Mouse (Mus musculus) hindbrain, embryonic 13.5 days (tissue): ENCODE measurements around the gene Snrnp35. TPM values are rescaled to one million over a fixed set of nuclear protein-coding genes. Genes with fewer than 3 reads are reported as not detected.

Experiments
- ATAC-seq: fragments of 200-750 bp; cut with Nextera tagmentation; 2 replicates; pipeline ENCODE4 v1.8.0; 2017; ENCODE audit warnings: moderate TSS enrichment; ENCODE audit not compliant: low FRiP score
- H3K27ac ChIP-seq: fragments of 300-500 bp; sonication (generic); 2 replicates; pipeline ENCODE4 v1.5.1; 2015; ENCODE audit warnings: inconsistent platforms, mild to moderate bottlenecking, moderate library complexity
- H3K27me3 ChIP-seq: fragments of 300-500 bp; sonication (generic); 2 replicates; pipeline ENCODE4 v1.6.1; 2015; ENCODE audit warnings: mild to moderate bottlenecking, inconsistent platforms
- H3K36me3 ChIP-seq: fragments of 300-500 bp; sonication (generic); 2 replicates; pipeline ENCODE4 v1.6.1; 2015; ENCODE audit warnings: mild to moderate bottlenecking, inconsistent platforms
- H3K4me1 ChIP-seq: fragments of 300-500 bp; sonication (generic); replicated peaks from 2 replicates; pipeline ENCODE4 v1.6.1; 2015; ENCODE audit warnings: inconsistent platforms
- H3K4me2 ChIP-seq: fragments of 300-500 bp; sonication (generic); 2 replicates; pipeline ENCODE4 v1.6.1; 2015; ENCODE audit warnings: inconsistent platforms, mild to moderate bottlenecking, moderate library complexity
- H3K4me3 ChIP-seq: fragments of 300-500 bp; sonication (generic); 2 replicates; pipeline ENCODE4 v1.5.1; 2015; ENCODE audit warnings: mild to moderate bottlenecking, inconsistent platforms
- H3K9ac ChIP-seq: fragments of 300-500 bp; sonication (generic); 2 replicates; pipeline ENCODE4 v1.6.1; 2015; ENCODE audit warnings: mild to moderate bottlenecking, inconsistent platforms
- H3K9me3 ChIP-seq: fragments of 300-500 bp; sonication (generic); 2 replicates; pipeline ENCODE4 v1.6.1; 2016; ENCODE audit warnings: inconsistent platforms
- WGBS: fragments of 180-500 bp; shearing (Covaris S2); methylation state at CpG from one replicate; pipeline ENCODE4 v1.1.7; 2015; 5-methylcytosine and 5-hydroxymethylcytosine counted together
- polyA plus RNA-seq: library from polyadenylated mRNA; unstranded; fragments of >200 nt; fragmentation: Nextera tagmentation; extraction: Ambion mirVana; gene quantifications from 2 replicates; pipeline ENCODE4 v1.2.1, GENCODE M21; 2015

The Snrnp35 gene
- polyA plus RNA-seq, 1 experiment from 2014 or later: 22.5 TPM

DNA sequence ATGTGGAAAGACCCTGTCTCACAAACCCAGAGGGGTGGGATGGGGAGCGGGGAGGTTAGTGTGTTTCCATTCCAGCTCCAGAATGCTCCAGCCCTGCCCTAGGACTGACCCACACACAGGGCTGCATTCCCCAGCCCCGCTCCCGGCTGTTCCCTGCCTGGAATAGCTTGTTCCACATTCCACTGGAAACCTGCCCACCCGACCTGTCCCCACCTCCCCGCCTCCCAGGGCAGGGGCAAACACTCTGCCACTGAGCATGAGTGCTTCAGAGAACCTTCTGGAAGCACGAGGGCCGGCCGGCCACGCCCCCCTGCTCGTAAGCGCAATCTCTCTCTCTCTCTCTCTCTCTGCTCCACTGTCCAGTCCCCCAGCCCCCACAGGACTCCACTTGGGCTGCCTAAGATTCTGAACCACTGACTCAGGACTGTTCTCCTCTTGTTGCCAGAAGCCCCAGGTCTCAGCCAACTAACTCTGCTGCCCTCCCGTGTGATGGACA, 26.9 kb downstream of the Snrnp35 start:
- no peak for ATAC-seq
- 79% methylated on average over 12 of the region's 12 CpGs for WGBS
- H3K4me2 ChIP-seq: no peak overlapping the region
- no peak overlapping the region for H3K9ac ChIP-seq
- H3K36me3 ChIP-seq: peaks cover 25% of the 10 kb centered on the region
- no peaks in the 10 kb centered on the region for H3K27me3 ChIP-seq
- H3K4me1 ChIP-seq: peaks cover 7% of the 10 kb centered on the region; the same call in 1 of the 2 replicates
- H3K9me3 ChIP-seq: no peaks in the 10 kb centered on the region
- H3K4me3 ChIP-seq: no peak overlapping the region
- H3K27ac ChIP-seq: no peak overlapping the region

DNA sequence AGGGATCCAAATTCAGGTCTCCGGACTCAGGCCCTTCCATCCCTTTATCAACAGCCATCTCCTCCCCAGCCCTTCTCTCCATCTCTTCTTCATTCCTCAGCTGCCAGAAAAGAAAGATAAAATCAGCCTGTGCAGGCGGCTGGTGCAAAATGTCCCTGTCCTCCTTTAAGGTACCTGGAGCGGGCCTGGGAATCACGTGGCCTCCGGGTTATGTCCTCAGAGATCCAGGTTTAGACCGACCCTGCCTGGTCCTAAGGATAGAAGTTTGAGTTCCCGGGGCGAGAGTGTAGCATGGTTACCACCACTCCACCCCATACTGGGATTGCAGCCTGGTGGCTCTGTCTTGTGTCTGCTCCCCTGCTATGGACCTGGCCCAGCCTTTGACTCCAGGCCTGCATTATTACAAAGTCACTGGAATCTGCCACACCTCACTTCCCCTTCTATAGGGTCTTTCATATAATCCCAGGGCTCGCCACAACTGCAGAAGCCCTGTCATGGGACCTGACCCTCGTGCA, 27.7 kb downstream of the Snrnp35 start:
- H3K27ac ChIP-seq: no peak overlapping the region
- no peak overlapping the region for H3K4me2 ChIP-seq
- H3K36me3 ChIP-seq: peaks cover 22% of the 10 kb centered on the region
- no peak for ATAC-seq
- peaks cover 7% of the 10 kb centered on the region; the same call in 1 of the 2 replicates for H3K4me1 ChIP-seq
- WGBS: 90% methylated on average over 10 of the region's 10 CpGs
- H3K9me3 ChIP-seq: no peaks in the 10 kb centered on the region
- H3K27me3 ChIP-seq: no peaks in the 10 kb centered on the region
- H3K9ac ChIP-seq: no peak overlapping the region
- H3K4me3 ChIP-seq: no peak overlapping the region

DNA sequence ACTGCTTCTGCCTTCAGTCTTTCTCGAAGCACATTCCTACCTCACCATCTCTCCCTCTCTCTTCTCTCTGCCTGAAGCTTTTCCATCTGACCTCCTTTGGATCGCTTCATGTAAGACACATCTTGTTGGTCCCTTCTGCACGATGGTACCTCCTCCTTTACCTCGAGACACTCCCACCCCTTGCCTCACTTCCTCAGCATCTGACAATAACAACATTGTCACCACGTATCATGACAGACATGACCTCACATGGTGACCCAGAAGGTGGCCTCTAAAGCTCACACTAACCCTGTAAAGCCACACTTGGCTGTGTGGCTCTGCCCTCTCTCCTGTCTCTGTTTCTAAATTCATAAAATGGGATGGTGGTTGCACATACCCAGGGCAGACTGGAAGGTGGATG, 32.9 kb downstream of the Snrnp35 start:
- Histone ChIP-seq H3K9me3 (no peaks in the 10 kb centered on the region), H3K36me3 (peaks cover 18% of the 10 kb centered on the region), H3K4me1 (peaks cover 7% of the 10 kb centered on the region), H3K4me2 (no peak overlapping the region), H3K27ac (no peak overlapping the region), H3K27me3 (no peaks in the 10 kb centered on the region), H3K9ac (no peak overlapping the region), H3K4me3 (no peak overlapping the region)
- no peak for ATAC-seq
- 86% methylated on average over 5 of the region's 5 CpGs for WGBS

DNA sequence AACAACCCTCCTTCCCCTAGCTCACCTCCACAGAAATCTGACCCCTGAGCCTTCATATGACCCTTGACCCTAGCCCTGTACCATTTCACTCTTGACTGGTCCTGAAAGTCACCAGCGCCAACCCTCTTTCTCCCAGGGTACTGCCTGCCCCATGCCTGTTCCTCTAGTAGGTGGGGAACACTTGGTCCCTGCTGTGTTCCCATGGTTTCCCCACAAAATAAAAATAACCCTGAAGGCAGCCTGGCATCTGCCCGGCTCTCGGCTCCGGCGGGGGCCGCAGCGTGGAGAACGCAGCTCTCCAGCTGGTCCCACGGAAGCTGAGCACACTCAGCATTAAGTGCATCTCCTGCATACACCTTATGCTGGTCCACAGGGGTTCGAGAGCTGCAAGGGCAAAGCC, 35.7 kb downstream of the Snrnp35 start:
- Histone ChIP-seq H3K9me3 (no peaks in the 10 kb centered on the region), H3K4me3 (no peak overlapping the region), H3K27me3 (no peaks in the 10 kb centered on the region), H3K27ac (no peak overlapping the region), H3K9ac (no peak overlapping the region), H3K36me3 (peaks cover 15% of the 10 kb centered on the region), H3K4me2 (no peak overlapping the region), H3K4me1 (peaks cover 7% of the 10 kb centered on the region)
- no peak for ATAC-seq
- 42% methylated on average over 10 of the region's 10 CpGs for WGBS

GRCm38 (mm10) chr5:124521588-124521987, 38.7 kb downstream of the Snrnp35 start:
- H3K9me3 ChIP-seq: no peaks in the 10 kb centered on the region
- H3K4me1 ChIP-seq: peaks cover 7% of the 10 kb centered on the region
- no peak overlapping the region for H3K4me2 ChIP-seq
- H3K27me3 ChIP-seq: no peaks in the 10 kb centered on the region
- 89% methylated on average over 4 of the region's 4 CpGs for WGBS
- H3K4me3 ChIP-seq: no peak overlapping the region
- peaks cover 6% of the 10 kb centered on the region for H3K36me3 ChIP-seq
- no peak for ATAC-seq
- H3K27ac ChIP-seq: no peak overlapping the region
- H3K9ac ChIP-seq: no peak overlapping the region

- ATAC-seq: no peak
- Histone ChIP-seq H3K4me3 (no peak overlapping the region), H3K9ac (no peak overlapping the region), H3K9me3 (no peaks in the 10 kb centered on the region), H3K4me2 (no peak overlapping the region), H3K27ac (no peak overlapping the region), H3K27me3 (no peaks in the 10 kb centered on the region), H3K36me3 (peaks cover 6% of the 10 kb centered on the region), H3K4me1 (peaks cover 8% of the 10 kb centered on the region)
- 96% methylated on average over 8 of the region's 8 CpGs for WGBS
Observed at GRCm38 (mm10) chr5:124523032-124523431, 40.1 kb downstream of the Snrnp35 start.

DNA sequence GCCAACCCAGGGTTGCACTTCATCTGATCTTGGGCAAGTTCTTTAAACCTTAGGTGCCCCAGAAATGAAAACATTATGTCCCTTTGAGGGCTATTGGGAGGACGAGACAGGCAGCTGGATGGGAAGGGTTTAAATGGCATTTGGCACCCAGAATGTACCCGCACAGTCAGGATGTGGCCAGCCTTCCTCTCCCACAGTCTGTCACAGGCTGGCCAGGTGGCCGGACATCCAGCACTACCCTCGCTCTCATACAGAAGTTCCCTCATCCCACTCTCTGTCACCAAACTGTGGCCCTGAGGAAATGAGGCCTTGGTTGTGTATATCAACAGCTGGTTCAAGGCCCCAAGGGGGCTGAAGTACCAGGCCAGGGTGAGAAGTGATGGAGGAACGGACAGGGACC, 42.0 kb downstream of the Snrnp35 start:
- Histone ChIP-seq H3K4me1 (peaks cover 20% of the 10 kb centered on the region), H3K4me2 (no peak overlapping the region), H3K36me3 (peaks cover 6% of the 10 kb centered on the region), H3K27me3 (no peaks in the 10 kb centered on the region), H3K9me3 (no peaks in the 10 kb centered on the region), H3K27ac (no peak overlapping the region), H3K9ac (no peak overlapping the region), H3K4me3 (no peak overlapping the region)
- WGBS: 95% methylated on average over 5 of the region's 5 CpGs
- no peak for ATAC-seq

DNA sequence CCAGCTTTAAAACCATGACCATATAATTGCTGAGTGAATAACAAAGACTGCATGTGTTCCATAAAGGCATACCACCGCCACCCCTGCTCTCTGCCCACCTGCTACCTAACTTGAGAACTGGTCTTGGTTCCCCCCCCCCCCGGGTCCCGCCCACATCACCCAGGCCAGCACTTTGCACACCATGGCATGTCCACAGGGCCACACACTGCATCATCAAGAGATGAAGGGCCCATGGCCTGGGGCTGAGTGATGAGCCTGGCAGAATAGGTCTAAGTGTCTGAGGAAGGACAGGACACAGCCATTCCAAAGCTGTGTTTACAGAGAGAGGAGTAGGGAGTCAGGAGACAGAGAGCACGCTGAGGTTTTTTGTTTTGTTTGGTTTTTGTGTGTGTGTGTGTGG, 45.4 kb downstream of the Snrnp35 start:
- no peaks in the 10 kb centered on the region for H3K9me3 ChIP-seq
- no peak overlapping the region for H3K27ac ChIP-seq
- H3K4me3 ChIP-seq: peak overlapping the region; percentile 71
- no peak for ATAC-seq
- H3K4me1 ChIP-seq: peaks cover 41% of the 10 kb centered on the region
- WGBS: 67% methylated on average over 4 of the region's 4 CpGs
- H3K27me3 ChIP-seq: no peaks in the 10 kb centered on the region
- peak overlapping the region; percentile 77 for H3K4me2 ChIP-seq
- peak overlapping the region; percentile 65 for H3K9ac ChIP-seq
- no peaks in the 10 kb centered on the region for H3K36me3 ChIP-seq

DNA sequence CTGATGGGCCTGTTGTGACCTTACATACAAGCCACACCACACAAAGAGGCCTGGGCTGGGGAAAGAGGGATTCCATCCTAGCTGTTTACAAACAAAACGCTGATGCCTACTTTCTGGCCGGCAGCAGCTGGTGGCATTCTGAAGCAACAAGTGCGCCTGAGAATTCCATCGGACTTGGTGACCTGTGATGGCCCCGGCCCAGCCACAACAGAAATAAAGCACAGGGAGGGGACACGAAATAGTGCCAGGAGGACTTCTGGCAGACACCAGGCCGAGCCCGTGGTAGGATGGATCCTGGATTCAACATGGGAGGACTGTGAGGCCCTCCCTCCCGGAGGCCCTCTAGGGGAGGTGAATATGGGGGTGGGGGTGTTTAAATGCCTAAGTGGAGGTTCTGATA, 45.9 kb downstream of the Snrnp35 start:
- Histone ChIP-seq H3K4me3 (peak overlapping the region; percentile 71), H3K36me3 (no peaks in the 10 kb centered on the region), H3K9me3 (no peaks in the 10 kb centered on the region), H3K4me2 (peak overlapping the region; percentile 77), H3K27ac (peak overlapping the region; percentile 60; the same call in 1 of the 2 replicates), H3K9ac (peak overlapping the region; percentile 65), H3K4me1 (peaks cover 41% of the 10 kb centered on the region), H3K27me3 (no peaks in the 10 kb centered on the region)
- 35% methylated on average over 9 of the region's 9 CpGs for WGBS
- no peak for ATAC-seq

GRCm38 (mm10) chr5:124529191-124529651, 46.3 kb downstream of the Snrnp35 start:
- ATAC-seq: no peak
- Histone ChIP-seq H3K4me3 (peak overlapping the region; percentile 71), H3K4me1 (peaks cover 41% of the 10 kb centered on the region), H3K27me3 (no peaks in the 10 kb centered on the region), H3K27ac (peak overlapping the region; percentile 60; the same call in 1 of the 2 replicates), H3K36me3 (no peaks in the 10 kb centered on the region), H3K9me3 (no peaks in the 10 kb centered on the region), H3K4me2 (peak overlapping the region; percentile 77), H3K9ac (peak overlapping the region; percentile 65)
- WGBS: 37% methylated on average over 8 of the region's 8 CpGs

DNA sequence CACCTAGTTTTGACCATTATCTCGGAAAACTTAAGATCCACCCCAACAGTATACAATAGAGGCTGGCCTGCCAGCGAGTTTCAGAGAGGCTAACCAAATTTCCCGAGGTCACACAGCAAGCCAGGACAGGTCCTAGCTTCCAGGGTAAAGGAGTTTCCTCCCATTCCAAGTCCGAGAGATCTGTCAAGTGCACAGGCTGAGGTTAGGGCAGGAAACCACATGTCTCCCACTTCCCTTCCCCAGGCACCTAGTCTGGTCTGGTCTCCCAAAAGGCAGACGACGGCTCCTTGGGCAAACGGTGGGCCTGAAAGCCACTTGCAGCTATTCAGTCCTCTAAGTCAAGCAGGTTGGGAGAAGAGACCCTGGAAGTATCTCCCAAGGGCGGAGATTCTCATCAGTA, 46.8 kb downstream of the Snrnp35 start:
- peaks cover 41% of the 10 kb centered on the region for H3K4me1 ChIP-seq
- peak overlapping the region; percentile 71 for H3K4me3 ChIP-seq
- no peak for ATAC-seq
- no peak overlapping the region for H3K27ac ChIP-seq
- H3K9me3 ChIP-seq: no peaks in the 10 kb centered on the region
- WGBS: 76% methylated on average over 8 of the region's 8 CpGs
- peak overlapping the region; percentile 80 for H3K9ac ChIP-seq
- H3K36me3 ChIP-seq: no peaks in the 10 kb centered on the region
- H3K27me3 ChIP-seq: no peaks in the 10 kb centered on the region
- H3K4me2 ChIP-seq: peak overlapping the region; percentile 77

GRCm38 (mm10) chr5:124530655-124531582, 48.0 kb downstream of the Snrnp35 start, which contains the start of gene Rilpl1:
Gene Rilpl1 (minus strand): TSS chr5:124531391.
- ATAC-seq: peak; percentile 93
- under 1% methylated on average over 94 of the region's 96 CpGs for WGBS

More at GRCm38 (mm10) chr5:124530655-124531582, 48.0 kb downstream of the Snrnp35 start, which contains the start of gene Rilpl1:
- Histone ChIP-seq H3K4me3 (peak within 1 kb of the TSS; percentile 71), H3K4me1 (peaks cover 41% of the 10 kb centered on the region), H3K27me3 (no peaks in the 10 kb centered on the region; the same call in 1 of the 2 replicates), H3K36me3 (no peaks in the 10 kb centered on the region), H3K9me3 (no peaks in the 10 kb centered on the region), H3K9ac (peak within 1 kb of the TSS; percentile 80), H3K4me2 (peak within 1 kb of the TSS; percentile 77), H3K27ac (peak within 1 kb of the TSS; percentile 78)
